Mouse (Mus musculus) inflammation-experienced regulatory T-cells, adult 6 months (primary cell): Measurements from ENCODE around the gene Gmpr. TPM values are rescaled to one million over a fixed set of nuclear protein-coding genes. Genes with fewer than 3 reads are reported as not detected.

Experiments used
- ATAC-seq: one replicate; pipeline ENCODE4 v1.8.0; 2017
- polyA plus RNA-seq, 3 experiments: library from polyadenylated mRNA; unstranded; fragments of 100-300 nt; shearing (Covaris generic); gene quantifications; one replicate each; pipeline ENCODE4 v1.2.1; 2017

Gmpr gene
- polyA plus RNA-seq, 3 experiments from 2014 or later, result 0.52 TPM; not detected in 2

GRCm38 (mm10) chr13:45505546-45505945, 1.7 kb upstream of the Gmpr start:
- ATAC-seq, result no peak

GRCm38 (mm10) chr13:45508495-45508894, 1.3 kb downstream of the Gmpr start:
- ATAC-seq, result no peak

- ATAC-seq, result no peak
These were observed 2.1 kb downstream of the Gmpr start for GRCm38 (mm10) chr13:45509366-45509765.

GRCm38 (mm10) chr13:45511706-45512435, 4.6 kb downstream of the Gmpr start:
- no peak for ATAC-seq

- no peak for ATAC-seq
These were observed 5.3 kb downstream of the Gmpr start for GRCm38 (mm10) chr13:45512531-45512930.

- ATAC-seq, result no peak
These were observed 6.1 kb downstream of the Gmpr start for GRCm38 (mm10) chr13:45513009-45513984.

GRCm38 (mm10) chr13:45514115-45514514, 6.9 kb downstream of the Gmpr start:
- no peak for ATAC-seq

- no peak for ATAC-seq
These were observed 7.7 kb downstream of the Gmpr start for GRCm38 (mm10) chr13:45514832-45515422.

- no peak for ATAC-seq
These were observed 9.5 kb downstream of the Gmpr start for GRCm38 (mm10) chr13:45516501-45517393.

GRCm38 (mm10) chr13:45524305-45524704, 17.1 kb downstream of the Gmpr start:
- ATAC-seq, result no peak

- ATAC-seq, result no peak
These were observed 17.7 kb downstream of the Gmpr start for GRCm38 (mm10) chr13:45524791-45525435.

- ATAC-seq, result no peak
These were observed 19.0 kb downstream of the Gmpr start for GRCm38 (mm10) chr13:45526230-45526629.

- ATAC-seq, result no peak
These were observed 20.2 kb downstream of the Gmpr start for GRCm38 (mm10) chr13:45527232-45527964.

GRCm38 (mm10) chr13:45528787-45529186, 21.5 kb downstream of the Gmpr start:
- no peak for ATAC-seq

GRCm38 (mm10) chr13:45530754-45531153, 23.5 kb downstream of the Gmpr start:
- ATAC-seq, result no peak

- ATAC-seq, result no peak
These were observed 28.6 kb downstream of the Gmpr start for GRCm38 (mm10) chr13:45535731-45536453.

- no peak for ATAC-seq
These were observed 29.9 kb downstream of the Gmpr start for GRCm38 (mm10) chr13:45537110-45537509.

GRCm38 (mm10) chr13:45538091-45538490, 30.8 kb downstream of the Gmpr start:
- no peak for ATAC-seq

- no peak for ATAC-seq
These were observed 31.4 kb downstream of the Gmpr start for GRCm38 (mm10) chr13:45538532-45539204.

- no peak for ATAC-seq
These were observed 31.9 kb downstream of the Gmpr start for GRCm38 (mm10) chr13:45539205-45539568.
